Mouse (Mus musculus) ES-Bruce4 (cell line): ENCODE measurements around the gene Sec23ip.

ENCODE experiments used
- CTCF ChIP-seq: IDR thresholded peaks from one replicate; pipeline ENCODE4 v1.8.1; 2011; ENCODE audit warnings: low read depth, low read length
- POLR2A ChIP-seq: IDR thresholded peaks from one replicate; pipeline ENCODE4 v1.8.1; 2011; ENCODE audit warnings: low read length; ENCODE audit not compliant: insufficient read depth

DNA sequence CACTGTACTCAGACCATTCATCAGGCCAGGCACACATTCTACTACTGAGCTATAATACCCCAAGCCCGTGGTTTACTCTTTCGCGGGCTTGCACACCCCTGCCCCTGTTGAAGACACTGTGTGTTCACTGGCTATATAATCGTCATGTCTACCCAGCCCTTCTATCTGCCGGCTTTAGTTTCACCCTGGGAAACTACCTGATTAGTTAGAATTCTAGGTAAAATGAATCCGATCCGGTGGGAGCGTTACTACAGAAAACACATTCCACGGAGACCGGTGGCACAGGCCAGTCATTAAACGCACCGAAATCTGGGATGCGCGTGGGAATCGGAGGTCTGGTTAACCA is 5.7 kb upstream of the Sec23ip start:
- no peak for TF ChIP-seq CTCF
- TF ChIP-seq POLR2A = no peak
